Mouse (Mus musculus) lung, embryonic 14.5 days (tissue): Measurements from ENCODE around the gene Gm4756. TPM values are rescaled to one million over a fixed set of nuclear protein-coding genes. Genes with fewer than 3 reads are reported as not detected.

ENCODE experiments used
- ATAC-seq: fragments of 200-750 bp; cut with Nextera tagmentation; 2 replicates; pipeline ENCODE4 v1.8.0; 2017; ENCODE audit warnings: mild to moderate bottlenecking, moderate TSS enrichment, moderate library complexity; ENCODE audit not compliant: insufficient read depth
- DNase-seq: peaks from one replicate; pipeline ENCODE4 v3.0.0-alpha.2; 2015
- H3K27ac ChIP-seq: fragments of 300-500 bp; sonication (generic); 2 replicates; pipeline ENCODE4 v1.5.1; 2014; ENCODE audit warnings: low read depth, mild to moderate bottlenecking, moderate library complexity
- H3K27me3 ChIP-seq: fragments of 300-500 bp; sonication (generic); 2 replicates; pipeline ENCODE4 v1.6.1; 2014; ENCODE audit warnings: low read length, control low read depth; ENCODE audit not compliant: insufficient read depth
- H3K36me3 ChIP-seq: fragments of 300-500 bp; sonication (generic); 2 replicates; pipeline ENCODE4 v1.6.1; 2014; ENCODE audit warnings: control low read depth; ENCODE audit not compliant: insufficient read depth
- H3K4me1 ChIP-seq: fragments of 300-500 bp; sonication (generic); 2 replicates; pipeline ENCODE4 v1.6.1; 2014; ENCODE audit warnings: antibody characterized with exemption, control low read depth; ENCODE audit not compliant: insufficient read depth
- H3K4me2 ChIP-seq: fragments of 300-500 bp; sonication (generic); 2 replicates; pipeline ENCODE4 v1.6.1; 2014; ENCODE audit warnings: mild to moderate bottlenecking
- H3K4me3 ChIP-seq: fragments of 300-500 bp; sonication (generic); 2 replicates; pipeline ENCODE4 v1.5.1; 2014; ENCODE audit warnings: low read depth, low read length
- H3K9ac ChIP-seq: fragments of 300-500 bp; sonication (generic); 2 replicates; pipeline ENCODE4 v1.6.1; 2014
- H3K9me3 ChIP-seq: fragments of 300-500 bp; sonication (generic); 2 replicates; pipeline ENCODE4 v1.6.1; 2016; ENCODE audit warnings: low read depth, low read length, control low read depth
- CTCF ChIP-seq: IDR thresholded peaks from 2 replicates; pipeline ENCODE4 v1.5.1; 2016; ENCODE audit warnings: antibody characterized with exemption, low read depth
- WGBS: fragments of 180-500 bp; shearing (Covaris S2); extraction: QIAGEN DNeasy Blood & Tissue Kit; methylation state at CpG from one replicate; pipeline ENCODE4 v1.1.7; 2014; 5-methylcytosine and 5-hydroxymethylcytosine counted together
- polyA plus RNA-seq: library from polyadenylated mRNA; unstranded; fragments of >200 nt; fragmentation: Nextera tagmentation; extraction: Ambion mirVana; gene quantifications from 2 replicates; pipeline ENCODE4 v1.2.1, GENCODE M21; 2014

The Gm4756 gene
- polyA plus RNA-seq, 1 experiment from 2014 or later, result not detected

GRCm38 (mm10) chr12:72670921-72671320, 21.5 kb upstream of the Gm4756 start:
- Histone ChIP-seq H3K4me2 (no peak overlapping the region), H3K9me3 (no peaks in the 10 kb centered on the region), H3K27ac (no peak overlapping the region), H3K36me3 (no peaks in the 10 kb centered on the region), H3K9ac (no peak overlapping the region), H3K4me1 (no peaks in the 10 kb centered on the region), H3K27me3 (no peaks in the 10 kb centered on the region), H3K4me3 (no peak overlapping the region)
- no peak for ATAC-seq
- no peak for TF ChIP-seq CTCF
- no peak for DNase-seq
- 79% methylated on average over 8 of the region's 8 CpGs for WGBS

GRCm38 (mm10) chr12:72667868-72668469, 18.5 kb upstream of the Gm4756 start:
- WGBS, result 49% methylated on average over 10 of the region's 10 CpGs
- Histone ChIP-seq H3K4me2 (no peak overlapping the region), H3K9me3 (no peaks in the 10 kb centered on the region), H3K4me3 (no peak overlapping the region), H3K27ac (no peak overlapping the region), H3K27me3 (no peaks in the 10 kb centered on the region), H3K4me1 (peaks cover 6% of the 10 kb centered on the region; the same call in 1 of the 2 replicates), H3K36me3 (no peaks in the 10 kb centered on the region), H3K9ac (no peak overlapping the region)
- TF ChIP-seq CTCF, result no peak
- ATAC-seq (no peak), DNase-seq (peak; percentile 21)

GRCm38 (mm10) chr12:72666015-72666414, 16.6 kb upstream of the Gm4756 start:
- DNase-seq, result no peak
- Histone ChIP-seq H3K27me3 (no peaks in the 10 kb centered on the region), H3K27ac (no peak overlapping the region), H3K4me1 (peaks cover 6% of the 10 kb centered on the region; the same call in 1 of the 2 replicates), H3K9ac (no peak overlapping the region), H3K9me3 (no peaks in the 10 kb centered on the region), H3K4me3 (no peak overlapping the region), H3K36me3 (no peaks in the 10 kb centered on the region), H3K4me2 (no peak overlapping the region)
- no peak for TF ChIP-seq CTCF
- no peak for ATAC-seq
- 83% methylated on average over 5 of the region's 5 CpGs for whole genome bisulfite sequencing

- Histone ChIP-seq H3K27ac (peak within 1 kb of the TSS; percentile 84), H3K4me1 (peaks cover 6% of the 10 kb centered on the region; the same call in 1 of the 2 replicates), H3K36me3 (no peaks in the 10 kb centered on the region), H3K4me2 (peak within 1 kb of the TSS; percentile 93), H3K9ac (peak within 1 kb of the TSS; percentile 53), H3K4me3 (peak within 1 kb of the TSS; percentile 58), H3K9me3 (no peaks in the 10 kb centered on the region), H3K27me3 (no peaks in the 10 kb centered on the region)
- under 1% methylated on average over 33 of the region's 33 CpGs for WGBS
- peak; percentile 97 for ATAC-seq
- DNase-seq, result peak; percentile 88
- peak; percentile 57 for TF ChIP-seq CTCF
These were observed 15.4 kb upstream of the Gm4756 start, which contains the start of gene Dhrs7 for GRCm38 (mm10) chr12:72664735-72665337. Dhrs7 (minus strand) TSS chr12:72664909.

- DNase-seq (peak; percentile 80), ATAC-seq (peak; percentile 66)
- Histone ChIP-seq H3K4me3 (peak overlapping the region; percentile 58), H3K9me3 (no peaks in the 10 kb centered on the region), H3K27ac (peak overlapping the region; percentile 84), H3K27me3 (no peaks in the 10 kb centered on the region), H3K4me1 (peaks cover 6% of the 10 kb centered on the region; the same call in 1 of the 2 replicates), H3K4me2 (peak overlapping the region; percentile 93), H3K9ac (peak overlapping the region; percentile 53), H3K36me3 (no peaks in the 10 kb centered on the region)
- 2% methylated on average over 28 of the region's 28 CpGs for WGBS
- TF ChIP-seq CTCF, result no peak
These were observed 14.7 kb upstream of the Gm4756 start for GRCm38 (mm10) chr12:72664020-72664734.

- no peak for ATAC-seq
- Histone ChIP-seq H3K4me3 (no peak overlapping the region), H3K27me3 (no peaks in the 10 kb centered on the region), H3K9ac (no peak overlapping the region), H3K36me3 (0 out of 2 replicates have a peak, but pooled peaks cover 3% of the 10 kb centered on the region), H3K4me2 (no peak overlapping the region), H3K27ac (no peak overlapping the region), H3K9me3 (no peaks in the 10 kb centered on the region), H3K4me1 (no peaks in the 10 kb centered on the region)
- no peak for TF ChIP-seq CTCF
- DNase-seq, result no peak
- 89% methylated on average over 16 of the region's 16 CpGs for WGBS
These were observed 6.3 kb upstream of the Gm4756 start for GRCm38 (mm10) chr12:72655775-72656174.

- Histone ChIP-seq H3K36me3 (0 out of 2 replicates have a peak, but pooled peaks cover 3% of the 10 kb centered on the region), H3K9ac (no peak overlapping the region), H3K4me3 (no peak overlapping the region), H3K4me1 (no peaks in the 10 kb centered on the region), H3K27me3 (no peaks in the 10 kb centered on the region), H3K4me2 (no peak overlapping the region), H3K27ac (no peak overlapping the region), H3K9me3 (no peaks in the 10 kb centered on the region)
- ATAC-seq (no peak), DNase-seq (peak; percentile 82)
- peak; percentile 79 for TF ChIP-seq CTCF
- 20% methylated on average over 4 of the region's 4 CpGs for WGBS
These were observed 5.2 kb upstream of the Gm4756 start for GRCm38 (mm10) chr12:72654698-72655097.
